Mouse (Mus musculus) ovary, postnatal 14 days (tissue): ENCODE measurements around the gene Tmem161a.
A peak's percentile ranks its signal among the peaks of the same experiment; 100 is the strongest.

Experiments used
- DNase-seq: peaks from one replicate; pipeline ENCODE4 v3.0.0; 2022; ENCODE audit warnings: low spot score

Gene Tmem161a

DNA sequence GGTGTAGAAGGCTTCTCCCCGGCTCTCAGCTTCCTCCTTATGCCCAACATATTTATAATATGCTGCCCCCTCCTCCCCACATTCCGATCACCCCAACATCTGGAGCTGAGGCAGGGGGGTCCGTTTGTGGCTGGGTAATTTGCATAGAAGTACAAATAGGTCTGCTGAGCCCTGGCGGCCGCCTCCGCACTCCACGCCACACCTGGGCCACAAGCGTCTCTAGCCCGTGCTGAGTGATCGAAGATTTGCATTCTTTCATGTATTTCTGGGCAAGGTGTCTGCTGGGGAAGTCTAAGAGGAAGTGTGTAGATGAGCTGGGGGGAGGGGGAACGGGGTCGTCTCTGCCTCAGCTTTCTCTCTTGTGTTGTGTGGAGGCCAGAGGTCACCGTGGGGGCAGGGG lies 12.1 kb upstream of the Tmem161a start:
- no peak for DNase-seq

DNA sequence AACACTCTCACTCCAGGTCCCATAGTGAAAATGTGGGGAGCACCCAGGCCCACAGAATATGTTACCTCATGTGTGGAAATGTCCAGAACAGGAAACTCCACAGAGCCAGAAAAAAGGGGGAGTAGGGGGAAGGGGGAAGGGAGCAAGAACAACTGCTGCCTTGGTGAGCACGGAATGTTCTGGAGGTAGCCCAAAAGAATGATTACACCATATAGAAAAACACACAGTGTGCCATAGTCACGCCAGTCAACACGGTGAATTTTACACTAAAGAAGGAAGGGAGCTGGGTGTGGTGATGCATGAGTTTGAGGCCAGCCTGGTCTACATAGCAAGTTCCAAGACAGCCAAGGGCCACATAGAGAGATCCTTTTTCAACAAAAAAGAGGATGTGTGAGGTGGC lies 8.8 kb upstream of the Tmem161a start:
- DNase-seq: no peak

DNA sequence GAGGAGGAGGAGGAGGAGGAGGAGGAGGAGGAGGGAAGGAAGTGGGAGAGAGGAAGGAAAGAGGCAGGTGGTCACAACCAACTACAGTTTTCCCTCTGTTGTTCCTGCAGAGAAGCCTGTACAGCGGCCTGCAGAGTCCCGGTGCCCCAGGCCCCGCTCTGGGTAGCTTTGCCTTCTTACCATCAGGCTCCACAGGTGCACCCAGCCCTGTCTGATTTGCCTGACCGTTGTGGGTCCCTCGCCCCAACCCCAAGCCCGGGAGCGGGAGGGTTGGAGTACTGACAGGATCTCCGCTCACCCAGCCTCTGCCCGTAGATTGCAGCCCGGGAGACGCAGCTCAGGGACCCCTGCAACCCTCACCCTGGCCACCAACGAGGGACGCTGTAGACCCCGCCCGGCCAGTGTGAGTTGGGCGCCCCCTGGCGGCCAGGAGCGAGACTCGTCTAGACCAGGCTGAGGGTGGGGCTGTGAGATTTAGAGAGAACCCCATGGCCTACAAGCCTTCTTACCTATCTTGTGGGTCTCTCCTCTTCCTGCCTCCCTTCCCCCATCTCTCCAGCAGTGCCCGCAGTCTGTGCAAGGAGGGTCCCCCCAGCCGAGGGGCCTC lies 5.5 kb upstream of the Tmem161a start:
- peak; percentile 74 for DNase-seq

- no peak for DNase-seq
Measured at GRCm38 (mm10) chr8:70170116-70170515, 2.0 kb upstream of the Tmem161a start.

- DNase-seq: no peak
Measured at GRCm38 (mm10) chr8:70170748-70171147, 1.4 kb upstream of the Tmem161a start.

GRCm38 (mm10) chr8:70171240-70171639 lies 916 bp upstream of the Tmem161a start:
- DNase-seq: no peak

DNA sequence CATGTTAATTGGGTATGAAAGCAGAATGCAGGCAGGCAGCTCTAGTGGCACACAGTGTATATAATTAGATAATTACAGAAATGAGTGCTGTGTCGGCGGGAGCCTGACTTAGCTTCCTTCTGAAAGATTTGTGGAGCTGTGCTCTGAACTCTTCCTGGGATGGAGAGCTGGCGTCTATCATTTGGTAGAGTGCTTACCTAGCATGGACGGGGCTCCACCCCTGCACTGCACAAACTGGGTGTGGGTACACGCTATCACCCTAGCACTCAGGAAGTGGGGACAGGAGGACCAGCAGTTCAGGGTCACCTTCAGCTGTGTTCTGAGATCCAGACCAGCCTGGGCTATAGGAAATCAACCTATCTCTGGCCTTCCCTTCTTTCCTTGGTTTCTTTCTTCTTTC lies 1.2 kb downstream of the Tmem161a start:
- no peak for DNase-seq

DNA sequence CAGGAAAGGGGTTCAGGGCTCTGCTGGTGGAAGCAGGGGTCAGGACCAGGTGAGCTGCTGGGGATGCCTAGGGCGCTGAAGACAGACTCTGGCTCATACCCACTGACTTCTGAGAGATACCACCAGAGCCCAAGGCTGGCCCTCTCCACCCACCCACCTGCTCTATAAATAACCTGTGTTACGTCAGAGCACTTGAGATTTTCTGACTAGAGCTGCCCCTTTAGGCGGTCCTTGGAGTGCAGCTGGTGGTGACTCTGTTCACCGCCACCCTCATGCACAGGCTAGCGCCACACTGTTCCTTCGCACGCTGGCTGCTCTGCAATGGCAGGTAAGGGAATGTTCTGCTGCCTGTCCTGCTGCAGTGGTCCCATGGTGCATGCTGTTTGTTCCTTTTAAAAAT lies 1.9 kb downstream of the Tmem161a start:
- no peak for DNase-seq

GRCm38 (mm10) chr8:70178231-70178630 lies 6.1 kb downstream of the Tmem161a start:
- DNase-seq: no peak

- DNase-seq: no peak
Measured at GRCm38 (mm10) chr8:70179082-70179481, 6.9 kb downstream of the Tmem161a start.

GRCm38 (mm10) chr8:70181212-70181902 lies 9.2 kb downstream of the Tmem161a start:
- DNase-seq: no peak

GRCm38 (mm10) chr8:70181903-70182252 lies 9.7 kb downstream of the Tmem161a start:
- no peak for DNase-seq

DNA sequence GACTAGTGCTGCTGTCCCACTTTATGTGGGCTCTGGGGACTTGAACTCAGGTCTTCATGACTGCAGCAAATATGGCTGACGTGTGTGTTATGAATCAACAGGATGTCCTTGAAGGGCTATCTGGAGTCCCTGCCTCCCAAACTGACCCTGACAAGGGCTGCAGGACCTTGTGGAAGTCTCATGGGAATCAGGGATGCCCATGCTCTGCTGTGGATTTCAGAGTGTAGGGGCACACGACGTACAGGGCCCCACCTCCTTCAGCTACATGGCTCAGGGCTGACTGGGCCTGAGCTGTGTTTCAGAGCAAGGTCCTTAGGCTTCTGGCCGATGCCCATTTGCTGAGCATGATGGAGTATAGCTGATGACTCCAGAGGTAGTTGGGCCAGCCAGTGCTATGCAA lies 11.0 kb downstream of the Tmem161a start:
- DNase-seq: no peak

DNA sequence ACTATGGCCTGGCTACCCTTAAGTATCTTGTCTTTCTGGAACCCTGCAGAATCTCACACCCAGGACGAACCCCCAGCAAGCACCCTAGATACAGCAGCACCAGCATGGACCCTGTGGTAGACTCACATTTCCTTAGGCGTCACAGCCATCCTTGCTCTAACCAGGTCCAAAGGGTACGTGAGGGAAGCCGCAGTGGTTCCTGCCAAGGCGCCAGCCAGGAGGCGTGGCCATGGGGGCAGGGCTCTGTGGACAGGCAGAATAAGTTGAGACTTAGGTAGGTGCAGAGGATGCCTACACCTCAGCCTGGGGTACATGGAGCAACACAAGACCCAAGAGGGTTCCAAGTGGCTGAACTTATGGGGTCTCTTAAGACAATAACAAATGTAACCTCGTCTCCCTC lies 16.6 kb downstream of the Tmem161a start:
- no peak for DNase-seq

GRCm38 (mm10) chr8:70193238-70193637 lies 21.1 kb downstream of the Tmem161a start:
- DNase-seq: no peak

- no peak for DNase-seq
Measured at GRCm38 (mm10) chr8:70194191-70194590, 22.0 kb downstream of the Tmem161a start.

- DNase-seq: no peak
Measured at GRCm38 (mm10) chr8:70195762-70196161, 23.6 kb downstream of the Tmem161a start.

DNA sequence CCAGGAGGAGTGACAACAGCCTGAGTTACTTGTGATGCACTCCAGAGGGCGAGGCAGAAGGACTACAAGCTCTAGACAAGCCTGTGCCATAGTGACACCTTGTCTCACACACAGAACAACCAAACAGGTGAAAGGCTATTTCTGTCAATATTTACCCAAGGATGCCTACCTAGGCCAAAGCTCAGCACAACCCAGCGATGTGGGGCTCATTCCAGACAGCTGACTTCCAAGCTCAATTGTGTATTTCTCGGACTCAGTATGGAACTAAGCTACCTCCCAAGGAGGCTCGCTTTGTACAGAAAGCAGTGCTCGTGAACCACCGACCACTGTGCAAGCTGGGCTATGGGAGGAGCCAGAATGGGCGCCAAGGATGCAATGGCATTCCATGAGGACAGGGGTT lies 25.4 kb downstream of the Tmem161a start:
- no peak for DNase-seq

DNA sequence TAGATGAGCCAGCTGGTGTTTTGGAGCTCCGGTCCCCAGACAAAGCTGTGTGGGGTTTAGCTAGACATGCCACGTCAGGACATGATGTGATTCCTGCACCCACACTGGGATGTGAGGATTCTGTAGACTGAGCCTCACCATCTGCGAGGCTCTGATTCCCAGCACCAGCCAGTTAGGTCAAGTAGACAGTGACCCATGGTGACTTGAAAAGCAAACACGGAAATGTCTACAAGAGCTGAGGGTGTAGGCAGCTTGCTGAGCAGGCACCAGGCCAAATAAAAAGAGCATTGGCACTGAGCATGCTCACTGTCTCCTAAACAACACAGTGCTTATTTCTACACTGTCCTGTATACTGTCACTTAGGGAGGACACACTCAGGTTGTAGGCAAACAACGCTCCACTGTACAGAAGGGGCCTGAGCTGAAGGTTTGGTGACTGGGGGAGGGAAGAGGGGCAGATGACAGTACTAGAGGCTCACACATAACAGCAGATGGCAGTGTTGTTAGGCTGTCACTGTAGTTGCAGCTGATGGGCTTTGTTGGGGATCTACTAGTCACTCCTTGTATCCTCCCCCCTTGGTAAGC lies 28.0 kb downstream of the Tmem161a start:
- no peak for DNase-seq

GRCm38 (mm10) chr8:70201417-70201816 lies 29.3 kb downstream of the Tmem161a start:
- no peak for DNase-seq

GRCm38 (mm10) chr8:70203072-70203471 lies 30.9 kb downstream of the Tmem161a start:
- no peak for DNase-seq

- no peak for DNase-seq
Measured at GRCm38 (mm10) chr8:70204757-70205156, 32.6 kb downstream of the Tmem161a start.

DNA sequence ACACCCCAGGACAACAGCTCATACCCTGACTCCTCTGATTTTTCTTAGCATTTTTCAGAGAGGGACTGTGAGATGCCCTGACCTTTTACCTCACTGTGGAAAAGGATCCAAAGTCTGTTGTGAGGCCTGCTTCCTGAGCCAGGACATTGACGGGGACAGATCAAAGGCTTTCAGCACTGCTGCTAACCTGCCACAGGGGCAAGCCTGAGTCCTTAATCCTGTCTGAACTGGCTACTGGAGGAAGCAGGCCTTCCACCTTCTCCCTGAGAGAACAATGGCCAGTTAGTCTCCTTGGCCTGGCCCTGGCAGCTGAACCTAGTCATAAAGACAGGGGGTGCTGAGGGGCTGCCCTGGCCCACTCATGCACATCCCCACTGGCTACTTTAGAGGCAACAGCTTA lies 36.0 kb downstream of the Tmem161a start:
- DNase-seq: no peak

DNA sequence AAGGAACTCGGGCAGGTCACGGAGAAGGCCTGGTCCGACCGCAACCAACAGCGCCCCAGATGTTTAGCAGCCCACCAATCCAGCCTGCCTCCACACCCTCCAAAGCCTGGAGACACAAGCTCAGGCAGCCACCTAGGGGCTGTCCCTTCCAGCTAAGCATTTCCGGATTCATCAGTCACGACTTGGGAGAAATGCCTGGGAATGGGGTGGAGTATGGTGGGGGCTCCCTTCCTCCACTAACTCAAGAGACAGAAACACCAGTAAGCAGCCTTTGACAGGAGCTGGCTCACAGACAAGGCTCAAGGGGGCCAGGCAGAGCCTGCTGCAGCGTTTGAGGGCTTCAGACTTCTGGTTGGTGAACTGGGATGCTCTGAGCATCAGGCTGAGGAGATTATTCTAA lies 38.4 kb downstream of the Tmem161a start:
- DNase-seq: no peak
